In the genomic region with DNA sequence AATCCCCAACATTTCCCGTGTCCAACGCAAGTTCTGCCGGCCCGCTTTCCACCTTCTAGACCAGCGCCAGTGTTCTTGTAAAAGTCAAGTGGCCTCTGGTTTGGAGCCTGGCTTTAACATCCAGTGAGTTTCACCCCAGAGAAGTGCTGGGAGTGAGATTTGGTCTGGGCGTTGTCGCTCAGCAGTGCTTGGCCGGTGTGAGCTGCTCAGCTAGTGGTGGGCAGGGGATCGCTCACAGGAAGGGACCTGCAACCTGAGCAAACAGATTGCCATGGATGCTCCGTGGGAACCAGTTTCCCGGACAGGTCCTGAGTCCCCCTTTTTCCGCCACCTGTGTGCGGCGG, we compare ENCODE assay signal across 8 mouse cellular contexts. TPM values are rescaled to one million over a fixed set of nuclear protein-coding genes. Genes with fewer than 3 reads are reported as not detected.
DNase-seq lines count a peak whose midpoint lies in the region; ATAC-seq and TF ChIP-seq lines count a peak whose summit lies in the region.

No protein-coding gene starts in this region.

- H3K36me3 ChIP-seq in kidney, postnatal 0 days (ENCODE audit: insufficient read depth, low read length), result no peaks in the 10 kb centered on the region
- no peaks in the 10 kb centered on the region for H3K36me3 ChIP-seq in forebrain, embryonic 13.5 days (ENCODE audit: poor library complexity, severe bottlenecking)
- H3K36me3 ChIP-seq in limb, embryonic 15.5 days, result no peaks in the 10 kb centered on the region
- no peaks in the 10 kb centered on the region for H3K36me3 ChIP-seq in neural tube, embryonic 14.5 days (ENCODE audit: control insufficient read depth, insufficient read depth, low read length)

- no peaks in the 10 kb centered on the region for H3K9me3 ChIP-seq in kidney, postnatal 0 days (replicated peaks; ENCODE audit: low read length)
- H3K9me3 ChIP-seq in forebrain, embryonic 13.5 days (replicated peaks), result no peaks in the 10 kb centered on the region
- no peaks in the 10 kb centered on the region for H3K9me3 ChIP-seq in limb, embryonic 15.5 days
- no peaks in the 10 kb centered on the region for H3K9me3 ChIP-seq in neural tube, embryonic 14.5 days (ENCODE audit: control insufficient read depth, low read length)

- peak; percentile 50 for ATAC-seq in kidney, postnatal 0 days (replicated peaks; ENCODE audit: low FRiP score, low read depth)
- ATAC-seq in forebrain, embryonic 13.5 days, result no peak; the same call in 1 of the 2 replicates
- peak; percentile 69 for ATAC-seq in limb, embryonic 15.5 days (ENCODE audit: insufficient number of reproducible peaks, low FRiP score, low TSS enrichment, low read depth)
- ATAC-seq in neural tube, embryonic 14.5 days (ENCODE audit: low read depth), result peak; percentile 71

- H3K4me3 ChIP-seq in kidney, postnatal 0 days (replicated peaks; ENCODE audit: low read depth, low read length), result peak overlapping the region; percentile 65
- peak overlapping the region; percentile 77 for H3K4me3 ChIP-seq in forebrain, embryonic 13.5 days
- peak overlapping the region; percentile 70 for H3K4me3 ChIP-seq in limb, embryonic 15.5 days
- H3K4me3 ChIP-seq in neural tube, embryonic 14.5 days (ENCODE audit: low read depth, low read length), result peak overlapping the region; percentile 67

- peak overlapping the region; percentile 95 for H3K4me2 ChIP-seq in kidney, postnatal 0 days (ENCODE audit: low read length)
- peak overlapping the region; percentile 96 for H3K4me2 ChIP-seq in forebrain, embryonic 13.5 days
- H3K4me2 ChIP-seq in limb, embryonic 15.5 days, result peak overlapping the region; percentile 92
- H3K4me2 ChIP-seq in neural tube, embryonic 14.5 days (ENCODE audit: low read depth, low read length), result peak overlapping the region; percentile 93

- H3K9ac ChIP-seq in kidney, postnatal 0 days (ENCODE audit: low read depth, low read length), result peak overlapping the region; percentile 59
- peak overlapping the region; percentile 71 for H3K9ac ChIP-seq in forebrain, embryonic 13.5 days
- H3K9ac ChIP-seq in limb, embryonic 15.5 days, result no peak overlapping the region
- 0 out of 2 replicates have a peak overlapping the region, but pooled peaks have one; percentile 51 for H3K9ac ChIP-seq in neural tube, embryonic 14.5 days (replicated peaks; ENCODE audit: low read depth, low read length)

- WGBS in kidney, postnatal 0 days, result 1% methylated on average over 14 of the region's 14 CpGs
- WGBS in forebrain, embryonic 13.5 days, result 3% methylated on average over 14 of the region's 14 CpGs
- under 1% methylated on average over 14 of the region's 14 CpGs for WGBS in limb, embryonic 15.5 days
- WGBS in neural tube, embryonic 14.5 days, result 1% methylated on average over 14 of the region's 14 CpGs

- no peak for TF ChIP-seq CTCF in kidney, postnatal 0 days (IDR thresholded peaks at IDR 0.05; ENCODE audit: low read depth)

- H3K27ac ChIP-seq in kidney, postnatal 0 days, result 0 out of 2 replicates have a peak overlapping the region, but pooled peaks have one; percentile 70
- H3K27ac ChIP-seq in forebrain, embryonic 13.5 days, result no peak overlapping the region
- no peak overlapping the region for H3K27ac ChIP-seq in limb, embryonic 15.5 days
- no peak overlapping the region for H3K27ac ChIP-seq in neural tube, embryonic 14.5 days (ENCODE audit: low read depth, low read length)

- no peaks in the 10 kb centered on the region for H3K4me1 ChIP-seq in kidney, postnatal 0 days (replicated peaks; ENCODE audit: insufficient read depth, low read length)
- H3K4me1 ChIP-seq in forebrain, embryonic 13.5 days, result peaks cover 28% of the 10 kb centered on the region
- H3K4me1 ChIP-seq in limb, embryonic 15.5 days, result peaks cover 3% of the 10 kb centered on the region; the same call in 1 of the 2 replicates
- peaks cover 12% of the 10 kb centered on the region; the same call in 1 of the 2 replicates for H3K4me1 ChIP-seq in neural tube, embryonic 14.5 days (ENCODE audit: control insufficient read depth, insufficient read depth, low read length)

- no peaks in the 10 kb centered on the region for H3K27me3 ChIP-seq in kidney, postnatal 0 days (ENCODE audit: insufficient read depth, low read length)
- 0 out of 2 replicates have a peak, but pooled peaks cover 4% of the 10 kb centered on the region for H3K27me3 ChIP-seq in forebrain, embryonic 13.5 days
- no peaks in the 10 kb centered on the region for H3K27me3 ChIP-seq in limb, embryonic 15.5 days
- peaks cover 3% of the 10 kb centered on the region; the same call in 1 of the 2 replicates for H3K27me3 ChIP-seq in neural tube, embryonic 14.5 days (ENCODE audit: control insufficient read depth, insufficient read depth, low read length)

- no peak for DNase-seq in kidney, postnatal 0 days (ENCODE audit: low spot score)
- DNase-seq in kidney, adult 18-20 months, result no peak
- no peak for DNase-seq in layer of hippocampus, postnatal 36 days
- no peak for DNase-seq in spleen, adult 12 weeks (ENCODE audit: low spot score)
- no peak for DNase-seq in spleen, adult 18-20 months

RNA-seq across cellular contexts. Expression of a gene that starts 0.4 kb away (rescaled TPM):
- polyA plus RNA-seq in kidney, postnatal 0 days (2015; fragmentation: Nextera tagmentation; extraction: Ambion mirVana), result 7.0 and 8.6 TPM in 2 replicates
- polyA plus RNA-seq in forebrain, embryonic 13.5 days (2015; fragmentation: Nextera tagmentation; extraction: Ambion mirVana), result 10.7 and 12.6 TPM in 2 replicates
- polyA plus RNA-seq in limb, embryonic 15.5 days (2015; fragmentation: Nextera tagmentation; extraction: Ambion mirVana), result 12.6 and 13.2 TPM in 2 replicates
- 17.4 and 17.5 TPM in 2 replicates for polyA plus RNA-seq in neural tube, embryonic 14.5 days (2014; fragmentation: Nextera tagmentation; extraction: Ambion mirVana)
- 10 to 100 TPM; 17.4 to 23.0 TPM for total RNA-seq in layer of hippocampus, postnatal 36 days (2021)
